Mouse (Mus musculus) right cerebral cortex, adult 2 months (tissue): ENCODE data around the gene Nudt10.

Experiments used
- DNase-seq, 2 experiments: peaks; one replicate each; pipeline ENCODE4 v3.0.0; 2021 to 2022; ENCODE audit warnings: low spot score in 2 of 2

Nudt10 gene

GRCm38 (mm10) chrX:6172823-6173640 is at the start of gene Nudt10:
Nudt10 (minus strand) TSS chrX:6173015.
- peak in 1 of 2 experiments; percentile 9 for DNase-seq

- peak in 1 of 2 experiments; percentile 3 for DNase-seq
Measured at GRCm38 (mm10) chrX:6172136-6172822, 536 bp downstream of the Nudt10 start.

GRCm38 (mm10) chrX:6171718-6172117 is 1.1 kb downstream of the Nudt10 start:
- peak in 1 of 2 experiments; percentile 8 for DNase-seq
